Mouse (Mus musculus): ENCODE measurements at regions not wholly inside any gene's neighbourhood (a gene's known extent, or its start where the extent isn't known, plus 50 kb on each side); places are given as distances from the start of the nearest gene placed in this dataset.

- TF ChIP-seq CTCF (conservative IDR thresholded peaks at IDR 0.05; ENCODE audit: insufficient read depth, insufficient read length, low read depth, low read length) (no peak), POLR2A (IDR thresholded peaks at IDR 0.05; ENCODE audit: low read depth, low read length) (no peak)
Observed at GRCm38 (mm10) chr15:72219985-72220384, 1614.4 kb upstream of the Gm6569 start.

Measured in kidney, adult 2 months (tissue).